Mouse (Mus musculus) thymus, postnatal 14 days (tissue): ENCODE data around the gene Mapk1ip1l.

Experiments used
- DNase-seq: peaks from one replicate; pipeline ENCODE4 v3.0.0; 2021

The Mapk1ip1l gene

GRCm38 (mm10) chr14:47364742-47365449, 66.8 kb downstream of the Mapk1ip1l start:
- DNase-seq = peak; percentile 53

GRCm38 (mm10) chr14:47366881-47367321, 68.8 kb downstream of the Mapk1ip1l start:
- DNase-seq = peak; percentile 45

- DNase-seq = peak; percentile 21
These were observed 69.4 kb downstream of the Mapk1ip1l start, which contains the start of gene Lgals3 for GRCm38 (mm10) chr14:47367461-47367860. Lgals3 (plus strand) TSS chr14:47367751.

GRCm38 (mm10) chr14:47369741-47370140, 71.7 kb downstream of the Mapk1ip1l start:
- peak; percentile 58 for DNase-seq

GRCm38 (mm10) chr14:47370790-47371189, 72.7 kb downstream of the Mapk1ip1l start:
- DNase-seq = no peak

GRCm38 (mm10) chr14:47371689-47372088, 73.6 kb downstream of the Mapk1ip1l start:
- no peak for DNase-seq
